Mouse (Mus musculus): ENCODE results near the gene Ttc7b.

GRCm38 (mm10) chr12:100331806-100332205 lies 188.8 kb downstream of the Ttc7b start:
- no peak for TF ChIP-seq POLR2A (IDR thresholded peaks at IDR 0.05; ENCODE audit: borderline replicate concordance, extremely low read depth, insufficient read depth, insufficient read length, poor library complexity, severe bottlenecking)
- TF ChIP-seq CTCF (IDR thresholded peaks at IDR 0.05; ENCODE audit: borderline replicate concordance, extremely low read depth, insufficient read depth, insufficient read length), result no peak

Data from brain, embryonic 14.5 days (tissue).